In genomic region chr2:125507893-125508292, GRCm38 (mm10) we compare ENCODE assay signal across 8 mouse cellular contexts. TPM values are rescaled to one million over a fixed set of nuclear protein-coding genes. Genes with fewer than 3 reads are reported as not detected.
DNase-seq lines count a peak whose midpoint lies in the region; ATAC-seq and TF ChIP-seq lines count a peak whose summit lies in the region.

Fbn1 (minus strand) TSS chr2:125507993.

- no peaks in the 10 kb centered on the region for H3K36me3 ChIP-seq in forebrain, embryonic 14.5 days (ENCODE audit: control insufficient read depth, insufficient read depth, low read length)
- H3K36me3 ChIP-seq in hindbrain, embryonic 12.5 days, result no peaks in the 10 kb centered on the region
- peaks cover 5% of the 10 kb centered on the region for H3K36me3 ChIP-seq in myocyte (ENCODE audit: control insufficient read depth, insufficient read depth)

- ATAC-seq in forebrain, embryonic 14.5 days, result no peak
- no peak for ATAC-seq in hindbrain, embryonic 12.5 days (ENCODE audit: low FRiP score)

- peaks cover 4% of the 10 kb centered on the region; the same call in 1 of the 2 replicates for H3K4me1 ChIP-seq in forebrain, embryonic 14.5 days (ENCODE audit: control insufficient read depth, insufficient read depth, low read length)
- peaks cover 15% of the 10 kb centered on the region for H3K4me1 ChIP-seq in hindbrain, embryonic 12.5 days

- no peaks in the 10 kb centered on the region for H3K9me3 ChIP-seq in forebrain, embryonic 14.5 days (replicated peaks; ENCODE audit: control insufficient read depth, low read length)
- H3K9me3 ChIP-seq in hindbrain, embryonic 12.5 days (replicated peaks), result no peaks in the 10 kb centered on the region

- H3K79me2 ChIP-seq in myocyte (ENCODE audit: control insufficient read depth, insufficient read depth), result peaks cover 22% of the 10 kb centered on the region

- peak within 1 kb of the TSS; percentile 78 for H3K9ac ChIP-seq in forebrain, embryonic 14.5 days (ENCODE audit: low read length)
- peak within 1 kb of the TSS; percentile 74; the same call in 1 of the 2 replicates for H3K9ac ChIP-seq in hindbrain, embryonic 12.5 days

- peak within 1 kb of the TSS; percentile 99 for H3K4me2 ChIP-seq in forebrain, embryonic 14.5 days (ENCODE audit: low read length)
- peak within 1 kb of the TSS; percentile 96 for H3K4me2 ChIP-seq in hindbrain, embryonic 12.5 days (replicated peaks)
- peak within 1 kb of the TSS; percentile 58 for H3K4me2 ChIP-seq in myocyte (ENCODE audit: low read depth)

- DNase-seq in layer of hippocampus, postnatal 14 days (ENCODE audit: low spot score in 2 of 2), result no peak
- no peak for DNase-seq in layer of hippocampus, adult 8-10 months (ENCODE audit: low spot score in 2 of 2)
- DNase-seq in forebrain, embryonic 14.5 days (ENCODE audit: low spot score), result no peak
- no peak for DNase-seq in adipocyte (ENCODE audit: low spot score)
- DNase-seq in kidney, adult 11 months, result no peak
- no peak for DNase-seq in Muller cell, postnatal 12 days (ENCODE audit: inconsistent ontology term)

- H3ac ChIP-seq in myocyte (ENCODE audit: control insufficient read depth, insufficient read length), result no peak within 1 kb of the TSS

- H3K4me3 ChIP-seq in forebrain, embryonic 14.5 days (ENCODE audit: low read depth, low read length), result peak within 1 kb of the TSS; percentile 67
- H3K4me3 ChIP-seq in hindbrain, embryonic 12.5 days, result peak within 1 kb of the TSS; percentile 70
- peak within 1 kb of the TSS; percentile 80 for H3K4me3 ChIP-seq in myocyte

- H3K27me3 ChIP-seq in forebrain, embryonic 14.5 days (replicated peaks; ENCODE audit: control insufficient read depth, insufficient read depth, low read length), result no peaks in the 10 kb centered on the region
- H3K27me3 ChIP-seq in hindbrain, embryonic 12.5 days, result peaks cover 12% of the 10 kb centered on the region
- H3K27me3 ChIP-seq in myocyte (ENCODE audit: control insufficient read depth, insufficient read depth, insufficient read length), result no peaks in the 10 kb centered on the region

- WGBS in forebrain, embryonic 14.5 days, result 82% methylated on average over 4 of the region's 4 CpGs
- 82% methylated on average over 4 of the region's 4 CpGs for WGBS in hindbrain, embryonic 12.5 days

- no peak within 1 kb of the TSS for H3K27ac ChIP-seq in forebrain, embryonic 14.5 days (ENCODE audit: low read depth, low read length)
- no peak within 1 kb of the TSS; the same call in 1 of the 2 replicates for H3K27ac ChIP-seq in hindbrain, embryonic 12.5 days

- no peak for TF ChIP-seq POLR2A in myocyte (IDR thresholded peaks at IDR 0.05; ENCODE audit: insufficient read length, low read depth)

TF ChIP-seq in myocyte, 11 proteins besides CTCF, POLR2A, EP300 and RAD21:
- no peak for TF ChIP-seq TCF3 (IDR thresholded peaks at IDR 0.05; ENCODE audit: insufficient read length, low read depth)
- TF ChIP-seq POLR2AphosphoS2 (IDR thresholded peaks at IDR 0.05; ENCODE audit: insufficient read length, low read depth), result no peak
- TF ChIP-seq CEBPB (IDR thresholded peaks at IDR 0.05; ENCODE audit: insufficient read depth, poor library complexity, severe bottlenecking), result no peak
- no peak for TF ChIP-seq MYOD1 (IDR thresholded peaks at IDR 0.05; ENCODE audit: control insufficient read depth in 1 of 3, insufficient read length in 2 of 3, low read depth in 2 of 3)
- TF ChIP-seq MYOG (IDR thresholded peaks at IDR 0.05; ENCODE audit: control insufficient read depth in 1 of 3, insufficient read depth in 1 of 3, insufficient read length in 2 of 3, low read depth in 2 of 3), result no peak
- TF ChIP-seq E2F4 (IDR thresholded peaks at IDR 0.05; ENCODE audit: insufficient read depth), result no peak
- no peak for TF ChIP-seq SRF (IDR thresholded peaks at IDR 0.05; ENCODE audit: control insufficient read depth, insufficient read length, low read depth)
- no peak for TF ChIP-seq USF1 (IDR thresholded peaks at IDR 0.05; ENCODE audit: low read depth)
- no peak for TF ChIP-seq TCF12 (IDR thresholded peaks at IDR 0.05; ENCODE audit: insufficient read depth, poor library complexity, severe bottlenecking)
- TF ChIP-seq REST (IDR thresholded peaks at IDR 0.05; ENCODE audit: insufficient read depth, insufficient read length), result no peak
- TF ChIP-seq MAX (IDR thresholded peaks at IDR 0.05; ENCODE audit: low read depth), result no peak

RNA-seq across cellular contexts. Expression of gene Fbn1, which starts in this region (rescaled TPM):
- total RNA-seq in layer of hippocampus, postnatal 14 days (2021), result 10 to 100 TPM; 10.4 to 10.5 TPM
- total RNA-seq in layer of hippocampus, adult 8-10 months (2022), result 10 to 100 TPM in 2 of 4 experiments, 1 to 10 TPM in 2; 9.0 to 10.6 (median 9.7) TPM
- 2.1 and 2.9 TPM in 2 replicates for polyA plus RNA-seq in forebrain, embryonic 14.5 days (2014; fragmentation: Nextera tagmentation; extraction: Ambion mirVana)
- 14.8 and 18.7 TPM in 2 replicates for polyA plus RNA-seq in hindbrain, embryonic 12.5 days (2016; fragmentation: Nextera tagmentation; extraction: Ambion mirVana)
- 125 TPM for polyA plus RNA-seq in myocyte (2012; fragmentation: generic; extraction: Trizol)
